Mouse (Mus musculus): ENCODE data around the gene Baz1a. TPM values are rescaled to one million over a fixed set of nuclear protein-coding genes. Genes with fewer than 3 reads are reported as not detected.

Gene Baz1a
- total and polyA plus RNA-seq, 3 experiments: 41.7 to 95.0 (median 56.0) TPM

DNA sequence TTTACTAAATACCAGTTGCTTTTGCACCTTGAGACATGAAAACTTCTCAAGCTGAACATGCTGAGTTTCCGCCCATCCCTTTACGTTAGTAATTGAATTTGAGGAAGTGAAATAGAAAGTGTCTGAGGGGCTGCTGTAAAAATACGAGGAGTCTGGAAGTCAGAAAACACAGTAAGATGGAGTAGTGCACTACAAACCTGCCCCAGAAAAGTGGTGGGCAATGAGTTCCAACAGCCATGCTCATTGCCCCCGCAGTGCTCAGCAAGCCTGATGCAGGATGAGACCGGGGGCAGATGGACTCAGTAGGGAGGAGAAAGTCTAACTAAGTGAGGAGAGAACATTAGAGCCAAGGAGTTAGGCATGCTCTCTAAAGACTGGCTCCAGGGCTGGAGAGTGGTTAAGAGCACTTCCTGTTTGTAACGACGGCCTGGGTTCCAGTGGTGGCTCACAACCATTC is 5.3 kb upstream of the Baz1a start (continued):
- TF ChIP-seq HCFC1 (IDR thresholded peaks at IDR 0.05; ENCODE audit: low read depth, low read length): peak; percentile 17; the same call in 1 of the 2 replicates
- no peak for TF ChIP-seq ZKSCAN1 (IDR thresholded peaks at IDR 0.05; ENCODE audit: borderline replicate concordance, low read depth, low read length)
- peak; percentile 16; the same call in 1 of the 2 replicates for TF ChIP-seq TBP (conservative IDR thresholded peaks at IDR 0.05; ENCODE audit: low read depth, low read length)
- TF ChIP-seq IRF4 (IDR thresholded peaks at IDR 0.05; ENCODE audit: low read depth, low read length): peak; percentile 95
- no peak for TF ChIP-seq KAT2A (IDR thresholded peaks at IDR 0.05; ENCODE audit: insufficient replicate concordance, low read length)
- peak; percentile 74 for TF ChIP-seq ELF1 (IDR thresholded peaks at IDR 0.05; ENCODE audit: low read depth, low read length)
- no peak for TF ChIP-seq POLR2AphosphoS2 (IDR thresholded peaks at IDR 0.05; ENCODE audit: low read depth, low read length)
- TF ChIP-seq CHD1 (IDR thresholded peaks at IDR 0.05; ENCODE audit: low read depth, low read length): no peak
- TF ChIP-seq ZC3H11A (IDR thresholded peaks at IDR 0.05; ENCODE audit: low read depth, low read length): no peak
- TF ChIP-seq SMC3 (IDR thresholded peaks at IDR 0.05; ENCODE audit: low read depth, low read length): no peak
- no peak for TF ChIP-seq MAZ (IDR thresholded peaks at IDR 0.05; ENCODE audit: low read depth, low read length)
- TF ChIP-seq USF2 (conservative IDR thresholded peaks at IDR 0.05; ENCODE audit: low read depth, low read length): no peak

DNA sequence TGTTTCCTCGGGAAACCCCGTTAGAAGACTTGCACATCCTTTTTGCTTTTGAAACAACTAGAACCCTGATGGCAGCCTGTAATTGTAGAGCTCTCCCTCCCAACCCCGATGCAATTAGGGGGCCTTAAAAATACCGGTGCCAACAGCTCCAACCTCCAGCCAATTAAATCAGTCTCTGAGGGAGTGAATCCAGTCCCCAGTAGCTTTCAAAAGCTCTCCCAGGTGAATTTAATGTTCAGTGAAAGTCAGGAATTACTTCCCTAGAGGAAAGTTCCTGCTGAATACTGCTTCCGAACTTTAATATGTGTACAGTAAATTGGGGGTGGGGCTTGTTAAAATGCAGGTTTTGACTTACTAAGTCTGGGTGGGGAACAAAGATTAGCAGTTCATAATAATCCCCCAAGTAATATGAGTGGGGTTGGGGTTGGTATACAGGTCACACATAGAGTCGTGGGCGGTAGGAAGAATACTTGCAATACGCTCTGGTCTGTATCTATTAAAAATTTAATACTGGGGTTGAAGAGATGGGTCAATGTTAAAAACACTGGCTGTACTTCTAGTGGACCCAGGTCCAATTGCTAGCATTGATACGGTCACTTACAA is 3.1 kb upstream of the Baz1a start:
- dilution Hi-C loops (cut with MboI; ENCODE audit: extremely low pct_ligation_motif_present, extremely low pct_unique_long_range_greater_than_20kb, low sequenced_read_pairs) (no loop called here), in situ Hi-C loops (cut with MboI; ENCODE audit: low pct_ligation_motif_present, low pct_unique_long_range_greater_than_20kb, low sequenced_read_pairs) (no loop called here)
- Histone ChIP-seq H3K9me3 (replicated peaks; ENCODE audit: low read length) (no peaks in the 10 kb centered on the region), H3K4me1 (ENCODE audit: control insufficient read depth in 1 of 2, insufficient read depth in 2 of 2) (peaks cover 7 to 52% of the 10 kb centered on the region in 2 experiments; a peak in 3 of 4 replicates), H3K27me3 (replicated peaks) (no peaks in the 10 kb centered on the region), H3K9ac (ENCODE audit: insufficient read depth, low read depth) (peak overlapping the region; percentile 35; the same call in 1 of the 2 replicates), H3K36me3 (replicated peaks in 1 of 2; ENCODE audit: control insufficient read depth in 1 of 2, insufficient read depth in 1 of 2, low read length in 1 of 2) (no peaks in the 10 kb centered on the region), H3K27ac (ENCODE audit: insufficient read depth, low read depth) (peak overlapping the region; percentile 82), H3K4me2 (ENCODE audit: insufficient read depth, low read depth, poor library complexity, severe bottlenecking) (peak overlapping the region; percentile 69), H3K4me3 (replicated peaks in 1 of 3; ENCODE audit: low read depth in 2 of 3, low read length in 2 of 3, poor library complexity in 1 of 3) (no peak overlapping the region), H3K79me2 (replicated peaks; ENCODE audit: control insufficient read depth, extremely low read depth, insufficient read depth, poor library complexity, severe bottlenecking) (no peaks in the 10 kb centered on the region)
- 0 out of 2 replicates have a peak, but pooled peaks have one; percentile 11 for TF ChIP-seq MEF2A (IDR thresholded peaks at IDR 0.05; ENCODE audit: borderline replicate concordance, low read depth, low read length)
- TF ChIP-seq SIN3A (IDR thresholded peaks at IDR 0.05; ENCODE audit: low read length): 0 out of 2 replicates have a peak, but pooled peaks have one; percentile 25
- TF ChIP-seq IRF4 (IDR thresholded peaks at IDR 0.05; ENCODE audit: low read depth, low read length): 0 out of 2 replicates have a peak, but pooled peaks have one; percentile 37
- no peak for TF ChIP-seq BHLHE40 (IDR thresholded peaks at IDR 0.05; ENCODE audit: low read depth, low read length)
- no peak for DNase-seq (ENCODE audit: extremely low read depth)
